Mouse (Mus musculus) heart, embryonic 14.5 days (tissue): ENCODE measurements around the gene Ppp4r2. TPM values are rescaled to one million over a fixed set of nuclear protein-coding genes. Genes with fewer than 3 reads are reported as not detected.
A peak's percentile ranks its signal among the peaks of the same experiment; 100 is the strongest.

Experiments used
- ATAC-seq: fragments of 200-750 bp; cut with Nextera tagmentation; 2 replicates; pipeline ENCODE4 v1.8.0; 2017; ENCODE audit warnings: low read depth, moderate TSS enrichment; ENCODE audit not compliant: insufficient number of reproducible peaks, insufficient read depth, low FRiP score
- H3K27ac ChIP-seq, 2 experiments: fragments of 200-500 bp in 1 of 2; fragments of 300-500 bp in 1 of 2; sonication (generic) in 1 of 2; replicated peaks in 1 of 2; 2 replicates each; pipeline ENCODE4 v1.5.1; 2012 to 2014; ENCODE audit warnings: low read depth in 2 of 2, low read length in 2 of 2, control low read depth in 1 of 2, mild to moderate bottlenecking in 1 of 2, mixed read lengths in 1 of 2; ENCODE audit not compliant: control insufficient read depth in 1 of 2, insufficient read depth in 1 of 2
- H3K27me3 ChIP-seq: fragments of 300-500 bp; sonication (generic); 2 replicates; pipeline ENCODE4 v1.6.1; 2014; ENCODE audit warnings: mild to moderate bottlenecking, low read length, control low read depth; ENCODE audit not compliant: control insufficient read depth, insufficient read depth
- H3K36me3 ChIP-seq: fragments of 300-500 bp; sonication (generic); 2 replicates; pipeline ENCODE4 v1.6.1; 2014; ENCODE audit warnings: mild to moderate bottlenecking, control low read depth, low read length, mixed read lengths; ENCODE audit not compliant: control insufficient read depth, insufficient read depth
- H3K4me1 ChIP-seq, 2 experiments: fragments of 200-500 bp in 1 of 2; fragments of 300-500 bp in 1 of 2; sonication (generic) in 1 of 2; 2 replicates each; pipeline ENCODE4 v1.6.1; 2012 to 2014; ENCODE audit warnings: low read length in 2 of 2, control low read depth in 1 of 2, mixed read lengths in 1 of 2; ENCODE audit not compliant: control insufficient read depth in 2 of 2, insufficient read depth in 2 of 2
- H3K4me2 ChIP-seq: fragments of 300-500 bp; sonication (generic); 2 replicates; pipeline ENCODE4 v1.6.1; 2014; ENCODE audit warnings: mild to moderate bottlenecking, low read length
- H3K4me3 ChIP-seq, 2 experiments: fragments of 200-500 bp in 1 of 2; fragments of 300-500 bp in 1 of 2; sonication (generic) in 1 of 2; 2 replicates each; pipeline ENCODE4 v1.5.1; 2012 to 2014; ENCODE audit warnings: low read length in 2 of 2, mild to moderate bottlenecking in 2 of 2, control low read depth in 1 of 2, low read depth in 1 of 2, moderate library complexity in 1 of 2; ENCODE audit not compliant: control insufficient read depth in 1 of 2, insufficient read depth in 1 of 2
- H3K9ac ChIP-seq: fragments of 300-500 bp; sonication (generic); 2 replicates; pipeline ENCODE4 v1.6.1; 2014; ENCODE audit warnings: mild to moderate bottlenecking, low read length
- H3K9me3 ChIP-seq: fragments of 300-500 bp; sonication (generic); 2 replicates; pipeline ENCODE4 v1.6.1; 2016; ENCODE audit warnings: low read length, control low read depth; ENCODE audit not compliant: control insufficient read depth
- WGBS: fragments of 180-500 bp; shearing (Covaris S2); extraction: QIAGEN DNeasy Blood & Tissue Kit; methylation state at CpG from one replicate; pipeline ENCODE4 v1.1.7; 2014; 5-methylcytosine and 5-hydroxymethylcytosine counted together
- polyA plus RNA-seq: library from polyadenylated mRNA; unstranded; fragments of >200 nt; fragmentation: Nextera tagmentation; extraction: Ambion mirVana; gene quantifications from 2 replicates; pipeline ENCODE4 v1.2.1, GENCODE M21; 2014

The Ppp4r2 gene
- polyA plus RNA-seq = 21.1 and 24.1 TPM in 2 replicates

DNA sequence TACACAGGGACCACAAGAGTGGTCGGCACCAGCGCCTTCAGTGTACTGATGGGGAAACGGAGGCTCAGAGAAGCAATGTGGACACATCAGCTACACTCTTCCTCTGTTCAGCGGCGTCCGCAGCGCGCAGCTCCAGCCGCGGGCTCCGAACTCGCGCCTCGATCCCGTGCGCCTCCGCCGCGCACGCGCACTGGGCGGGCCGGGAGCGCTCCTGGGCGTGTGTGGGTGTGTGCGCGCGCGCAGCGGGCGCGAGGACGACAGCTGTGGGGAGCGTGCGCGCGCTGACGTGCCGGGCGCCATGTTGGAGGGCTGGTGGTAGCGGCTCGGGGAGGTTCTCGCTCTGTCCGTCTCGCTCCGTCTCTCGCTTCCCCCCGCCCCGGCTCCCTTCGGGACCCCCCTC is at the start of gene Ppp4r2:
Gene Ppp4r2, plus strand, starts transcription at position 268 of the 400 bp plus-strand sequence.
- H3K9ac ChIP-seq = peak within 1 kb of the TSS; percentile 91
- peak within 1 kb of the TSS; percentile 64 for H3K4me2 ChIP-seq
- H3K36me3 ChIP-seq = peaks cover 33% of the 10 kb centered on the region
- peak within 1 kb of the TSS; percentile 70 to 75 for H3K4me3 ChIP-seq
- H3K27ac ChIP-seq = peak within 1 kb of the TSS; percentile 50 to 91
- H3K27me3 ChIP-seq = no peaks in the 10 kb centered on the region
- no peaks in the 10 kb centered on the region for H3K9me3 ChIP-seq
- peaks cover 0 to 15% of the 10 kb centered on the region in 2 experiments; a peak in 1 of 4 replicates for H3K4me1 ChIP-seq
- under 1% methylated on average over 41 of the region's 50 CpGs for WGBS
- peak; percentile 90 for ATAC-seq

GRCm38 (mm10) chr6:100787726-100788125 is 45.7 kb upstream of the Ppp4r2 start:
- H3K9me3 ChIP-seq = peaks cover 8% of the 10 kb centered on the region; the same call in 1 of the 2 replicates
- ATAC-seq = no peak
- no peak overlapping the region for H3K4me2 ChIP-seq
- no peak overlapping the region for H3K27ac ChIP-seq
- 94% methylated on average over 1 of the region's 1 CpGs for WGBS
- no peak overlapping the region for H3K4me3 ChIP-seq
- no peaks in the 10 kb centered on the region for H3K4me1 ChIP-seq
- no peaks in the 10 kb centered on the region for H3K27me3 ChIP-seq
- H3K36me3 ChIP-seq = no peaks in the 10 kb centered on the region
- H3K9ac ChIP-seq = no peak overlapping the region

DNA sequence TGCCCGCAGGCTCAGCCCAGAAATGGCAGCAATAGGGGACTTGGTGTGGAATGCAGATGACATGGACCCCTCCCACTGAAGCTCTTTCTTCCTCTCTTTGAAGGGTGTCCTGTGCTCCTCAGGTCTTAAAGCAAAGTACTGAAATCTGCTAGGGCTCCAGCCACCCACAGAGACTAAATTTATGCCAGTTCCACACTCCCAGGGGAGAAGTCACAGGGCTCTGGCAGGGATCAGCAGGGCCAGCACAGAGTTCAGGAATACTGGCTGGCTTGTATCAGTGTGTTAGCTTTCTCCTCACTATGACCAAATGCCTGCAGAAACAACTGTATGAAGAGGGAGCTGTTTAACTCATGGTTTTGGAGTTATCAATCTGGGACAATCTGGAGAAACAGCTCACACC is 44.3 kb upstream of the Ppp4r2 start:
- peaks cover 6% of the 10 kb centered on the region; the same call in 1 of the 2 replicates for H3K9me3 ChIP-seq
- H3K9ac ChIP-seq = no peak overlapping the region
- no peak for ATAC-seq
- WGBS = 83% methylated on average over 1 of the region's 1 CpGs
- no peaks in the 10 kb centered on the region for H3K36me3 ChIP-seq
- H3K27ac ChIP-seq = no peak overlapping the region
- no peaks in the 10 kb centered on the region for H3K4me1 ChIP-seq
- H3K4me3 ChIP-seq = no peak overlapping the region
- H3K27me3 ChIP-seq = no peaks in the 10 kb centered on the region
- H3K4me2 ChIP-seq = no peak overlapping the region

- H3K36me3 ChIP-seq = no peaks in the 10 kb centered on the region
- H3K9me3 ChIP-seq = no peaks in the 10 kb centered on the region
- no peak overlapping the region for H3K4me2 ChIP-seq
- 66% methylated on average over 3 of the region's 3 CpGs for WGBS
- no peaks in the 10 kb centered on the region for H3K4me1 ChIP-seq
- no peak overlapping the region for H3K4me3 ChIP-seq
- no peak for ATAC-seq
- no peak overlapping the region for H3K27ac ChIP-seq
- H3K9ac ChIP-seq = no peak overlapping the region
- H3K27me3 ChIP-seq = no peaks in the 10 kb centered on the region
Measured at GRCm38 (mm10) chr6:100792055-100792659, 41.3 kb upstream of the Ppp4r2 start.

DNA sequence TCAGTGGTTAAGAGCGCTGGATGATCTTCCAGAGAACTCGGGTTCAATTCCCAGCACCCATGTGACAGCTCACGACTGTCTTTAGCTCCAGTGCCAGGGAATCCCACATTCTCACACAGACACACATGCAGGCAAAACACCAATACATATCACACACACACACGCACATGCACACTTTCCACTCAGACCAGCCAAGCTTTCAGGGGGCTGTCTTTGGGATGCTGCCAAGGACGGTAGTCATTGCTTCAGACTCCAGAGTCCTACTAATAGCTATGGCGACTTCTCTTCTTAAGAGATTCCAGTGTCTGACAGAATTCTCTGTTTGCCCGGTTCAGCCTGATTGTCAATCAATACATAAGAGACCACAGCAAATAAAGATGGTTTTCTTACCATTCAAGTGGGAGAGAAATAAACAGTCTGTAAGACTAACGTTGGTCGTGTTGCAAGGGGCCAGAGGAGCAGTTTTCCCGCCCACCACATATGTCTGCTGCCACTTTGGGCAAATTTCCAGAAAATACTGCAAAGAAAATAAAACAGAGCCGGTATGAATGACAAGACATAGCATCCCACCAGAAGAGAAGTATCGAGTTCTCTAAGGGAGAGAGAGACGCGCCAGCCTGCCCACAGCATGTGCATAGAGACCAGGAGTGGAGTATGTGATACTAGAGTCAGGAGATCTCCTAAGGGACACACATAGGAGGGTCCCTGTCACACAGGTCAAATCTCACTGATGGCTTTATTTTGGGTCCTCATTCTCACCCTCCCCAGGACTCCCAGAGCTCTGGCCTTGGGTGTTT is 40.3 kb upstream of the Ppp4r2 start:
- no peak for ATAC-seq
- no peaks in the 10 kb centered on the region for H3K36me3 ChIP-seq
- no peak overlapping the region for H3K9ac ChIP-seq
- no peak overlapping the region for H3K4me2 ChIP-seq
- 69% methylated on average over 14 of the region's 14 CpGs for WGBS
- H3K4me3 ChIP-seq = no peak overlapping the region
- H3K4me1 ChIP-seq = no peaks in the 10 kb centered on the region
- no peaks in the 10 kb centered on the region for H3K27me3 ChIP-seq
- no peaks in the 10 kb centered on the region for H3K9me3 ChIP-seq
- no peak overlapping the region for H3K27ac ChIP-seq

DNA sequence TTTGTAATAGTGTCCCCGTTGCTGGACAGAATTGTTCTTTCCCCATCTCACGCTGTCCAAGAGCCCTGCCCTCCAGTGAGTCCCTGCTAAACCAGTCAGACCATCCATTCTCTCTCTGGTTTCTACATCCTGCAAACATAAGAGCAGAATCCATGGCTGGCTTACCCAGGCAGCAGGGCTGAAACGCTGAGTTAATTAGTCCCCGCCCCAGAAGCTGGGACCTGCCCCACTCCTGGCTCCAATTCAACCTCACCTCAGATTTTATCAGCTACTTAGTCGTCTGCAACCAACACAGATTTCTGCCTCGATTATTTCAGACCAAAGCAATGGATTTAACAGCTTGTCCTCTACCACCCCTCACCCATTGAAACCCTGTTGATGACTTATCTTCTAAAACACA is 37.6 kb upstream of the Ppp4r2 start:
- WGBS = 45% methylated on average over 6 of the region's 6 CpGs

GRCm38 (mm10) chr6:100799290-100799689 is 34.1 kb upstream of the Ppp4r2 start:
- H3K36me3 ChIP-seq = no peaks in the 10 kb centered on the region
- 78% methylated on average over 6 of the region's 6 CpGs for WGBS

More for the DNA sequence above, 37.6 kb upstream of the Ppp4r2 start:
- Histone ChIP-seq H3K9me3 (no peaks in the 10 kb centered on the region), H3K36me3 (no peaks in the 10 kb centered on the region), H3K4me1 (no peaks in the 10 kb centered on the region), H3K9ac (no peak overlapping the region), H3K27me3 (no peaks in the 10 kb centered on the region), H3K27ac (no peak overlapping the region), H3K4me3 (no peak overlapping the region), H3K4me2 (no peak overlapping the region)
- ATAC-seq = no peak

More at GRCm38 (mm10) chr6:100799290-100799689, 34.1 kb upstream of the Ppp4r2 start:
- Histone ChIP-seq H3K4me3 (no peak overlapping the region), H3K4me1 (no peaks in the 10 kb centered on the region), H3K4me2 (no peak overlapping the region), H3K27me3 (no peaks in the 10 kb centered on the region), H3K9ac (no peak overlapping the region), H3K27ac (no peak overlapping the region), H3K9me3 (no peaks in the 10 kb centered on the region)
- no peak for ATAC-seq
